Mouse (Mus musculus) testis, adult 2 months (tissue): ENCODE results near the gene Bicd2.

ENCODE experiments used
- CTCF ChIP-seq: fragments of 200-500 bp; IDR thresholded peaks from 2 replicates; pipeline ENCODE4 v1.5.1; 2012; ENCODE audit warnings: low read depth, mild to moderate bottlenecking, inconsistent platforms, low read length, moderate library complexity; ENCODE audit not compliant: control insufficient read depth, insufficient read depth, insufficient replicate concordance
- POLR2A ChIP-seq: fragments of 200-500 bp; IDR thresholded peaks from 2 replicates; pipeline ENCODE4 v1.6.1; 2012; ENCODE audit warnings: low read depth, mild to moderate bottlenecking, inconsistent platforms, low read length, moderate library complexity; ENCODE audit not compliant: control insufficient read depth

DNA sequence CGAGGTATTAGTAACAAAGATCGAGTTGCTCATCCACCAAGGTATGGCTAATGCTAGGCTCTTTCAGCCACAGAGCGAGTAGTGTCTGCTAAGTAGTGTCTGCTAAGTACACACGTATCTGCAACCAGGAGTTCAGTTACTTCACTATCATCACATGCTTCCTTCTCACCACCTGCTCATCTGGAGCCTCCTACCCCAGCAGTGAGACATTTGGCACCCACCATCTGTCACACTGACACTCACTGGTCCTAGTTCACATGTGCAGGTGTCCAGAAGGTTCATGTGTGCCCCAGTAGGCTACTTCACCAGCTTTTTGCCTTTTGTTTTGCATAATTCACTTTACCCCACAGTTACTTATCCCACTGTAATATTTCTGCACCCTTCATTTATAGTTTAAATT, 8.0 kb downstream of the Bicd2 start:
- TF ChIP-seq CTCF = no peak
- TF ChIP-seq POLR2A = no peak
